Mouse (Mus musculus): ENCODE data around the gene Gm4707. TPM values are rescaled to one million over a fixed set of nuclear protein-coding genes. Genes with fewer than 3 reads are reported as not detected.
"Not testable (repeated sequence)": the region's sequence is repeated elsewhere in the genome, so short reads cannot be mapped to it uniquely, and the experiment has no call there.

Gm4707 gene
- polyA plus RNA-seq, 1 experiment from 2014 or later: 0.45 TPM

- Histone ChIP-seq H3K36me3 (replicated peaks; ENCODE audit: insufficient read depth, low read length) (peaks cover 41% of the 10 kb centered on the region), H3K9me3 (ENCODE audit: low read length) (no peaks in the 10 kb centered on the region), H3K4me2 (ENCODE audit: low read depth, low read length) (no peak overlapping the region), H3K4me1 (ENCODE audit: insufficient read depth) (no peaks in the 10 kb centered on the region), H3K9ac (replicated peaks) (no peak overlapping the region), H3K27me3 (ENCODE audit: insufficient read depth, low read length) (no peaks in the 10 kb centered on the region), H3K27ac (ENCODE audit: low read depth) (no peak overlapping the region), H3K4me3 (ENCODE audit: low read depth, low read length) (no peak overlapping the region)
- DNase-seq (no peak), ATAC-seq (no peak)
- WGBS (ENCODE audit: insufficient replicate concordance): 90% methylated on average over 6 of the region's 6 CpGs
- TF ChIP-seq EP300 (IDR thresholded peaks at IDR 0.05; ENCODE audit: low read depth) (no peak), CTCF (IDR thresholded peaks at IDR 0.05; ENCODE audit: low read depth) (no peak)
Measured at GRCm38 (mm10) chr17:71445191-71445590, 14.5 kb downstream of the Gm4707 start.

DNA sequence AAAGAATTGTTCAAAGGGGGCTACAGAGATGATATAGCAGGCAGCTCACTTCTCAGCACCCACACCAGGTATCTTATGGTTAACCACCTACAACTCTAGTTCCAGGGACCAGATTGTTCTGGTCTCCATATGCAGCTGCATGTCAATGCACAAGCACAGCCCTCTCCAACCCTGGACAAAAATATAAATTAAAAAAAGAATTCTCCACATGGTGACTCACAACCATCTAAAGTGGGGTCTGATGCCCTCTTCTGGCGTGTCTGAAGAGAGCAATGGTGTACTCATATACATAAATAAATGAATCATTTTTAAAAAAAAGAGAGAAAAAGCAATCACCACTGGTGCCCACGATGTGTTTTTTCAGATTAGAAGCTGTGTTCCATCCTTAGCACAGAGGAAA, 15.0 kb downstream of the Gm4707 start:
- 69% methylated on average over 2 of the region's 2 CpGs for WGBS (ENCODE audit: insufficient replicate concordance)
- peaks cover 44% of the 10 kb centered on the region for H3K36me3 ChIP-seq (replicated peaks; ENCODE audit: insufficient read depth, low read length)
- ATAC-seq (no peak), DNase-seq (no peak)
- H3K9ac ChIP-seq (replicated peaks): no peak overlapping the region
- no peaks in the 10 kb centered on the region for H3K9me3 ChIP-seq (ENCODE audit: low read length)
- no peaks in the 10 kb centered on the region for H3K27me3 ChIP-seq (ENCODE audit: insufficient read depth, low read length)
- no peaks in the 10 kb centered on the region for H3K4me1 ChIP-seq (ENCODE audit: insufficient read depth)
- TF ChIP-seq EP300 (IDR thresholded peaks at IDR 0.05; ENCODE audit: low read depth) (no peak), CTCF (IDR thresholded peaks at IDR 0.05; ENCODE audit: low read depth) (peak; percentile 16; the same call in 1 of the 2 replicates)
- H3K4me2 ChIP-seq (ENCODE audit: low read depth, low read length): no peak overlapping the region
- H3K4me3 ChIP-seq (ENCODE audit: low read depth, low read length): no peak overlapping the region
- H3K27ac ChIP-seq (ENCODE audit: low read depth): no peak overlapping the region

DNA sequence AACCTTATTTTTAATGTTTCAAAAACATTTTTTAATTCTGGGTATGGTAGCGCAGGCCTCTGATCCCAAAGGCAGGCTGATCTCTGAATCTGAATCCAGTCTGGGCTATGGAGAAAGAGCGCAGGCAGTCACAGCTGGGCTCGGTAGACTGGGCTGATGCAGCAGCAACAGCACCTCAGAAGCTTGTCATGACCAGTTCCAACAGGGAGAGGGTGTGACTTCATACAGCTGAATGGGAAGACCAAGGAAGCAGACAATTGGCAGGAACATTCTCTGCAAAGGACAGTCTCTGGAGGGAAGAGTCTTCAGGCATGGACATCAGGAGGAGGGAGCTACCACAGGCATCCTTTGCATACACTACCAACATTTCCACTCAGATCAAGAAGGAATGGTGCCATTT, 15.6 kb downstream of the Gm4707 start:
- no peak for TF ChIP-seq EP300 (IDR thresholded peaks at IDR 0.05; ENCODE audit: low read depth)
- TF ChIP-seq CTCF (IDR thresholded peaks at IDR 0.05; ENCODE audit: low read depth): no peak
- WGBS (ENCODE audit: insufficient replicate concordance): 93% methylated on average over 3 of the region's 3 CpGs
- H3K4me1 ChIP-seq (ENCODE audit: insufficient read depth): no peaks in the 10 kb centered on the region
- H3K4me3 ChIP-seq (ENCODE audit: low read depth, low read length): no peak overlapping the region
- H3K36me3 ChIP-seq (replicated peaks; ENCODE audit: insufficient read depth, low read length): peaks cover 45% of the 10 kb centered on the region
- H3K9ac ChIP-seq (replicated peaks): no peak overlapping the region
- H3K27me3 ChIP-seq (ENCODE audit: insufficient read depth, low read length): no peaks in the 10 kb centered on the region
- ATAC-seq (no peak), DNase-seq (no peak)
- no peaks in the 10 kb centered on the region for H3K9me3 ChIP-seq (ENCODE audit: low read length)
- H3K4me2 ChIP-seq (ENCODE audit: low read depth, low read length): no peak overlapping the region
- H3K27ac ChIP-seq (ENCODE audit: low read depth): no peak overlapping the region

GRCm38 (mm10) chr17:71443273-71443672, 16.4 kb downstream of the Gm4707 start:
- 87% methylated on average over 6 of the region's 6 CpGs for WGBS (ENCODE audit: insufficient replicate concordance)
- no peak for DNase-seq
- H3K4me2 ChIP-seq (ENCODE audit: low read depth, low read length): no peak overlapping the region
- H3K4me3 ChIP-seq (ENCODE audit: low read depth, low read length): no peak overlapping the region
- no peaks in the 10 kb centered on the region for H3K4me1 ChIP-seq (ENCODE audit: insufficient read depth)
- TF ChIP-seq EP300 (IDR thresholded peaks at IDR 0.05; ENCODE audit: low read depth) (no peak), CTCF (IDR thresholded peaks at IDR 0.05; ENCODE audit: low read depth) (no peak)
- H3K36me3 ChIP-seq (replicated peaks; ENCODE audit: insufficient read depth, low read length): peaks cover 43% of the 10 kb centered on the region
- no peak overlapping the region for H3K27ac ChIP-seq (ENCODE audit: low read depth)
- no peaks in the 10 kb centered on the region for H3K27me3 ChIP-seq (ENCODE audit: insufficient read depth, low read length)
- no peaks in the 10 kb centered on the region for H3K9me3 ChIP-seq (ENCODE audit: low read length)
- no peak overlapping the region for H3K9ac ChIP-seq (replicated peaks)
- ATAC-seq: no peak

DNA sequence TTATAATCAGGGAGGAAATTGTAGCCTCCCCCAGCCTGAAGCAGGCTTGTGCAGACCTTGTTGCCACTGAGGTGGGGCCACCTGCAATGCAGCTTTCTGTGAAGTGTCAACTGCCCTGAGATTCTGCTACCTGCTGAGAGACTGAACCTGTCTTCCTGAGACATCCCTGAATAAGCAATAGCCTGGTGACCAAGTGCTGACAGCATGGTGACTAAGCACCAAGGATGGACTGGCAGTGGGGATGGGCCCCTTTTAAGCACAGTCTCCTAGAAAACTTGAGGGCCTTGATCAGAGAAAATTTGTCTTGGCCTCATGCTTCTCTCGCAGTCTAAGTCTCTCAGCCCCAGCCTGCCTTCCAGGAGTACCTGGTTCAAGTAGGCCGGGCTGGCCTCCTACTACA, 37.2 kb downstream of the Gm4707 start:
- H3K4me3 ChIP-seq (ENCODE audit: low read depth, low read length); H3K9ac ChIP-seq (replicated peaks); H3K27me3 ChIP-seq (ENCODE audit: insufficient read depth, low read length); H3K27ac ChIP-seq (ENCODE audit: low read depth); H3K4me1 ChIP-seq (ENCODE audit: insufficient read depth); DNase-seq; H3K4me2 ChIP-seq (ENCODE audit: low read depth, low read length); H3K9me3 ChIP-seq (ENCODE audit: low read length); ATAC-seq: not testable (repeated sequence)
- 91% methylated on average over 2 of the region's 2 CpGs for WGBS (ENCODE audit: insufficient replicate concordance)
- H3K36me3 ChIP-seq (replicated peaks; ENCODE audit: insufficient read depth, low read length): peaks cover 36% of the 10 kb centered on the region

- H3K36me3 ChIP-seq (replicated peaks; ENCODE audit: insufficient read depth, low read length): peaks cover 38% of the 10 kb centered on the region
- DNase-seq; H3K27ac ChIP-seq (ENCODE audit: low read depth); H3K27me3 ChIP-seq (ENCODE audit: insufficient read depth, low read length); H3K4me1 ChIP-seq (ENCODE audit: insufficient read depth); H3K9ac ChIP-seq (replicated peaks); ATAC-seq; H3K4me3 ChIP-seq (ENCODE audit: low read depth, low read length); H3K9me3 ChIP-seq (ENCODE audit: low read length); H3K4me2 ChIP-seq (ENCODE audit: low read depth, low read length): not testable (repeated sequence)
- 88% methylated on average over 5 of the region's 5 CpGs for WGBS (ENCODE audit: insufficient replicate concordance)
Measured at GRCm38 (mm10) chr17:71419448-71419847, 40.3 kb downstream of the Gm4707 start.

GRCm38 (mm10) chr17:71417008-71417407, 42.7 kb downstream of the Gm4707 start:
- H3K36me3 ChIP-seq (replicated peaks; ENCODE audit: insufficient read depth, low read length): peaks cover 30% of the 10 kb centered on the region
- H3K9me3 ChIP-seq (ENCODE audit: low read length): peaks cover 4% of the 10 kb centered on the region
- ATAC-seq: no peak
- no peak overlapping the region for H3K4me2 ChIP-seq (ENCODE audit: low read depth, low read length)
- H3K9ac ChIP-seq (replicated peaks): no peak overlapping the region
- WGBS (ENCODE audit: insufficient replicate concordance): 86% methylated on average over 1 of the region's 1 CpGs
- no peak overlapping the region for H3K4me3 ChIP-seq (ENCODE audit: low read depth, low read length)
- no peaks in the 10 kb centered on the region for H3K27me3 ChIP-seq (ENCODE audit: insufficient read depth, low read length)
- TF ChIP-seq CTCF (IDR thresholded peaks at IDR 0.05; ENCODE audit: low read depth) (no peak), EP300 (IDR thresholded peaks at IDR 0.05; ENCODE audit: low read depth) (no peak)
- DNase-seq: no peak
- H3K4me1 ChIP-seq (ENCODE audit: insufficient read depth): no peaks in the 10 kb centered on the region
- H3K27ac ChIP-seq (ENCODE audit: low read depth): no peak overlapping the region

Other genes starting within 250 kb of the Gm4707 start
- 10.0 and 12.0 TPM in 2 replicates for gene Emilin2, start 147.9 kb downstream of the Gm4707 start, polyA plus RNA-seq (2015; fragmentation: Nextera tagmentation; extraction: Ambion mirVana)
- 21.4 and 25.7 TPM in 2 replicates for gene Smchd1, start 15.4 kb upstream of the Gm4707 start, polyA plus RNA-seq (2015; fragmentation: Nextera tagmentation; extraction: Ambion mirVana)
- 16.3 and 17.7 TPM in 2 replicates for gene Ndc80, start 66.9 kb upstream of the Gm4707 start, polyA plus RNA-seq (2015; fragmentation: Nextera tagmentation; extraction: Ambion mirVana)
- gene Spdya, start 92.1 kb upstream of the Gm4707 start, polyA plus RNA-seq (2015; fragmentation: Nextera tagmentation; extraction: Ambion mirVana): 0.20 and 0.30 TPM in 2 replicates
- gene Wdr43, start 156.0 kb upstream of the Gm4707 start, polyA plus RNA-seq (2015; fragmentation: Nextera tagmentation; extraction: Ambion mirVana): 22.6 and 23.0 TPM in 2 replicates
- 0.04 TPM in 1 of 2 replicates, not detected in the other for gene Togaram2, start 213.3 kb upstream of the Gm4707 start, polyA plus RNA-seq (2015; fragmentation: Nextera tagmentation; extraction: Ambion mirVana)

Measured in liver, postnatal 0 days (tissue).